Mouse (Mus musculus) embryonic facial prominence, embryonic 10.5 days (tissue): ENCODE measurements at regions not wholly inside any gene's neighbourhood (a gene's known extent, or its start where the extent isn't known, plus 50 kb on each side); places are given as distances from the start of the nearest gene placed in this dataset.

Source experiments
- DNase-seq: peaks from one replicate; pipeline ENCODE4 v3.0.0-alpha.2; 2017; ENCODE audit warnings: low spot score
- H3K27ac ChIP-seq: fragments of 300-500 bp; sonication (generic); replicated peaks from 2 replicates; pipeline ENCODE4 v1.5.1; 2016; ENCODE audit warnings: mild to moderate bottlenecking
- H3K27me3 ChIP-seq: fragments of 300-500 bp; sonication (generic); replicated peaks from 2 replicates; pipeline ENCODE4 v1.6.1; 2016; ENCODE audit warnings: low read depth, mild to moderate bottlenecking; ENCODE audit not compliant: poor library complexity, severe bottlenecking
- H3K36me3 ChIP-seq: fragments of 300-500 bp; sonication (generic); replicated peaks from 2 replicates; pipeline ENCODE4 v1.6.1; 2016; ENCODE audit warnings: mild to moderate bottlenecking, moderate library complexity
- H3K4me1 ChIP-seq: fragments of 300-500 bp; sonication (generic); 2 replicates; pipeline ENCODE4 v1.6.1; 2016
- H3K4me3 ChIP-seq: fragments of 300-500 bp; sonication (generic); 2 replicates; pipeline ENCODE4 v1.5.1; 2016; ENCODE audit warnings: mild to moderate bottlenecking, moderate library complexity
- H3K9me3 ChIP-seq: fragments of 300-500 bp; sonication (generic); 2 replicates; pipeline ENCODE4 v1.6.1; 2016; ENCODE audit warnings: mild to moderate bottlenecking
- WGBS: fragments of 180-500 bp; shearing (Covaris S2); methylation state at CpG from one replicate; pipeline ENCODE4 v1.1.7; 2016; 5-methylcytosine and 5-hydroxymethylcytosine counted together

DNA sequence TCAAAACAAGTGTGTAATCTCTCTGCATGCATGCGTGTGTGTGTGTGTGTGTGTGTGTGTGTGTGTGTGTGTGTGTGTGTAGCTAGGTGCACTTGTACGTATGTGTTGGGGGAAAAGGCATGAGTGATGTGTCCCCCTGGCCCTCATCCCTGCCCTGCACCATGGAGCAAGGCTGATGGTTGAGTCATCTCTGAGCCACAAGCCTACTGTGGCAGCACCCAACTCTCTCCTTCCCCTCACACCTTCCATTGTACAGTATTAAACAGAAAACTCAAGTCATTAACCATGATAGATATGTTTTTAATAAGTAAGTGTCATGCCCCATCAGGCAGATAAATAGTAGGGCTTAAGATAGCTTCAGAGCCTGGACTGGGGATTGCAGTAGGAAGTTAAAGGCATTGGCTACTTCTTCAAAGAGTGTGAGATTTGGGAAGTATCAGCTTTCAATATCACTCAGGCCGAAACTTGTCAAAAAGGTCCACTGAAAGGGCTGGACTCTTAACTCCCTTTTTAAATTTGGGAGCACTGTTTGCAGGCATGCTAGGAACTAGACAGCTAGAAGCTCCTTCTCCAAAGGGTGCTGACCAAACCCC is 278.2 kb downstream of the Maf start:
- DNase-seq = no peak
- Histone ChIP-seq H3K36me3 (no peaks in the 10 kb centered on the region), H3K27me3 (peaks cover 32% of the 10 kb centered on the region), H3K4me1 (peaks cover 22% of the 10 kb centered on the region), H3K9me3 (no peaks in the 10 kb centered on the region), H3K4me3 (no peak overlapping the region), H3K27ac (no peak overlapping the region)
- 83% methylated on average over 3 of the region's 3 CpGs for whole genome bisulfite sequencing

DNA sequence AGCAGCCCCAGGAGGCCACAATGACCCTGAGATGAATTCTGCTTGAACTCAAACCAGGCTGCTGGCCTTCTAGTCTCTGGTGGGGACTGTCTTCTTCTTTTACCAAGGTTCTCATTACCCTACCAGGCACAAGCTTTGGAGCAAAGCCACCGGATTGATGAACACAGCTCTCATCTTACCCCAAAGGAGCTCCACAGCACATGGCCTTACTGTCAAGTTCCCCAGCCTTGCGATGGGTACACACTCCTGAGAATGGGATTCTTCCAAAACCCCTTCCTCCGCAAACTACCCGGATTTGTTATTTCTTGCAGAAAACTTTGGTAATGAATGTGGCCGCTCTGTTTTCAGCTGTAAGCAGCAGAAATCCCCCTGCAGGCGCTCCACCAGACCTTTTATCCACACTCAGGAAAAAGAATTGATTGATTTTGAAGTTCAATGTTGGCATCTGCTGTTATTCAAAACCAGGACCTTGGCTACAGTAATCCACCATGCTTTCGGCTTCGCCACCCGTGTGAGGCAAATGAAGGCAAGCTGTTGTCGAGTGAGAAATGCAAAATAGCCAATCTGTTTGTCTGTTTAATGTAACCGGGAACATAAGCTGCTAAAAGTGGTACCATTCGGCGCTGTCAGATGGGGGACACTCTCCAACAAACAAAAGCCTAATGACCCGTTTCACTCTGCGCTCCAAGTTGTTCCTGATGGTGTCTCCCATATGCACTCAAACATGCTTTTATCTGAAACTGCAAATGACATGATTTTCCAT is 278.9 kb downstream of the Maf start:
- H3K27me3 ChIP-seq = peaks cover 38% of the 10 kb centered on the region
- no peaks in the 10 kb centered on the region for H3K9me3 ChIP-seq
- H3K4me3 ChIP-seq = no peak overlapping the region
- no peak for DNase-seq
- H3K4me1 ChIP-seq = peaks cover 22% of the 10 kb centered on the region
- no peaks in the 10 kb centered on the region for H3K36me3 ChIP-seq
- 86% methylated on average over 15 of the region's 15 CpGs for WGBS
- no peak overlapping the region for H3K27ac ChIP-seq

DNA sequence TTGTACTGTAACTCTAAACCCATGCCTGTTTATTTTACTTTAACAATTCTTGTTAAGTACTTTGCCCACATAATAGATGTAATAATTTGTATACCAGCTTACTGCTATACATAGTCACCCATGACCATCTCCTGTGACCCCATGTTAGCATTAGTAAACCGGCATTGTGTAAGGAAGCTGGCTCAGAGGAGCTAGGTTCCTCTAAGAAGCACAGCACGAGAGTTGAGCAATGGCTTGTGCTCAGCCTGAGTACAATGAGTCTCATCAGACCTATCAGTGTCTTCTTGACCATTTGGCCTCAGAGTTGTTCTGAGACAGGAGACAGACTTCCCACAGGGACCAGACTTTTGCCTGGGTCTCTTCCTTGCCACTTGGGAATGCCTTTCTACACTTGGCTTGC is 279.6 kb downstream of the Maf start:
- DNase-seq = no peak
- peaks cover 22% of the 10 kb centered on the region for H3K4me1 ChIP-seq
- 74% methylated on average over 2 of the region's 2 CpGs for WGBS
- H3K27me3 ChIP-seq = peaks cover 42% of the 10 kb centered on the region
- no peak overlapping the region for H3K27ac ChIP-seq
- no peak overlapping the region for H3K4me3 ChIP-seq
- H3K36me3 ChIP-seq = no peaks in the 10 kb centered on the region
- H3K9me3 ChIP-seq = no peaks in the 10 kb centered on the region

DNA sequence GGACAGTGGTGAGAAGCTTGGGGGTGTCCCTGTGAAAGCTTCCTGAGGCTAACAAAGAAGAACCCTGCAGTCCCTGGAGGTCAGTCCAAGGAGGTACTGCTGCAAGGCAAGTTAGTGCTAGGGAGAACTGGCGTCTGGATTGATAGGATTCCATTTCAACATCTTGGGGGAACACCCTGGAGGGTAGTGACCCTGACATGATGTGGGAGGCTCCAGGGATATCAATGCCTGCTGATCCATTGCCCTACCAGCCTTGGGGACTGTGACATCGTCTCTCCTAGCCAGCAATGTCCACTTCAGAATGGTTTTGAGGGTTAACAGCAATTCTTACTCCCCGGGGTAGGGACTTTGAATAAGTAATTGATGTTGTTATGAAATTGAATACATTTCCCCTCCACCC is 280.1 kb downstream of the Maf start:
- no peak for DNase-seq
- H3K9me3 ChIP-seq = no peaks in the 10 kb centered on the region
- H3K36me3 ChIP-seq = no peaks in the 10 kb centered on the region
- 62% methylated on average over 3 of the region's 3 CpGs for WGBS
- H3K4me3 ChIP-seq = no peak overlapping the region
- no peak overlapping the region for H3K27ac ChIP-seq
- H3K27me3 ChIP-seq = peaks cover 44% of the 10 kb centered on the region
- H3K4me1 ChIP-seq = peaks cover 22% of the 10 kb centered on the region

DNA sequence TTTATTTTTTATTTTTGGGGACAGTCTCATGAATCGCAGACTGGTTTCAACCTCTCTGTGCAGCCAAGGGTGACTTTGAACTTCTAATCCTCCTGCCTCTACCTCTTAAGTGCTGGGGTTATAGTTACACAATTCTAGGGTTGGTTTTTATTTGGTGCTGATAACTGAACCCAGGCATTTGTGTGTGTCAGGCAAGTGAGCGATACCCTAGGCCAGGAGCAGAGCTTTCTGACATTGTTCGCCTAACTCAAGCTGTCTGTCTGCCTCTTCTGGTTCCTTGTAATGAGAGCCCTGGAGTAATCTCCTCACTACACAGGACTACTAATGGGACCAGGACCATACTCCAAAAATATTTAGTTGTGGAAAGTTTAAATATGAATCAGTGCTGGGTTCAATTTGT is 281.1 kb downstream of the Maf start:
- DNase-seq = no peak
- WGBS = 83% methylated on average over 3 of the region's 3 CpGs
- peaks cover 22% of the 10 kb centered on the region for H3K4me1 ChIP-seq
- H3K27me3 ChIP-seq = peaks cover 46% of the 10 kb centered on the region
- no peak overlapping the region for H3K27ac ChIP-seq
- H3K9me3 ChIP-seq = no peaks in the 10 kb centered on the region
- no peaks in the 10 kb centered on the region for H3K36me3 ChIP-seq
- H3K4me3 ChIP-seq = no peak overlapping the region

DNA sequence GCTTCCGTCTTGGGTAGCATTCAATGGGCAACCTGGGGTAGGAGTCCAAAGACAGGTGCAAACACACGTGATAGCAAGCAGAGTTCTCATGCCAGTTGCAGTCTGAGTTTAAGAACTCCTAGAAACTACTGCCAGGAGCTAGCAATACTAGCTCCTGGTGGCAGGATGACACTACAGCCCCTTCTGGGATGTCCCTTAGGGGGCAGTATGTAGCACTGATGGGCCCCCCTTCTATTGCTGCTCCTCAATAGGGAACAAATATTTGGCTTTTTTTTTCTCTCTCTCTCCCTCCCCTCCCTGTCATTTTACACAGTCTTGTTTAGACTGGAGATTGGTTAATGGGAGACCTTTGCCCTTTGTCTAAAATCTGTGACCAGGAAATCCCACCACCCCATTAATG is 282.2 kb downstream of the Maf start:
- no peak for DNase-seq
- no peaks in the 10 kb centered on the region for H3K9me3 ChIP-seq
- no peak overlapping the region for H3K27ac ChIP-seq
- peaks cover 46% of the 10 kb centered on the region for H3K27me3 ChIP-seq
- no peaks in the 10 kb centered on the region for H3K36me3 ChIP-seq
- H3K4me3 ChIP-seq = no peak overlapping the region
- H3K4me1 ChIP-seq = peaks cover 22% of the 10 kb centered on the region
- 46% methylated on average over 2 of the region's 2 CpGs for WGBS

DNA sequence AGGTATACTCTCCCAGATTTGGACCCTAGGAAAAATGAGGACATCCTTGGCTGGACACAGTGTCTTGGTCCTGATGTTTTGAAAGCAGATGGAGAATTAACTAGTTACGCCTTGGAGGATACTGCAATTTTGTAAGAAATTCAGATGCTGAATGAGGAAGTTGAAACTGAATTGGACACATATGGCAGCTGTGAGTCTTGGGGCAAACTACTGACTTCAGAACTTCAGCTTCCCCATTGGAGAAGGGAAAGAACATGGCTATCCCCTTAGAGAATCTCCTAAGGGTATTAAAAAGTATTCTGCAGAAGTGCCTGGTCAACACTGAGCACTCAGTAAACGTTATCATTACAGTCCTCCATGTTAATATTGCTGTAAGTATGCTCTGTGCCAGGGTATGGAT is 283.9 kb downstream of the Maf start:
- H3K4me1 ChIP-seq = peaks cover 24% of the 10 kb centered on the region
- no peak overlapping the region for H3K4me3 ChIP-seq
- no peaks in the 10 kb centered on the region for H3K36me3 ChIP-seq
- H3K27ac ChIP-seq = no peak overlapping the region
- H3K9me3 ChIP-seq = no peaks in the 10 kb centered on the region
- 72% methylated on average over 2 of the region's 2 CpGs for WGBS
- DNase-seq = no peak
- H3K27me3 ChIP-seq = peaks cover 42% of the 10 kb centered on the region

DNA sequence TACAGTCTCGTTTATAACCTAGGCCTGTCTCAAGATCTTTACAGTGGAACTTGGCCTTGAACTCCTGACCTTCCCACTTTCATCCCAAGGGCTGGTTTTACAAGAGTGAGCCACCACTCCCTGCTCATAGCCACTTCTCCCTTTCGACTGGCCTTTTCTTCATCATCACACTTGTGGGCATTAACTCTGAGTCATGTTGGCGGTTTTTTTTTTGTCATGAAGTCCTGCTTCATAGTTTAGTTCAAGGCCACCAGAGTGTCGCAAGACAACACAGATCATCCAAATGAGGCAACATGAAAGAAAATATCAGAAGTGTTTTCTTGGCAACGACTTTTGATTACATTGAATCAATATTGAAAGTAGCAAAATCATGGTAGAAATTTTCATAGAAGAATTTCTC is 284.5 kb downstream of the Maf start:
- no peak overlapping the region for H3K27ac ChIP-seq
- H3K4me1 ChIP-seq = peaks cover 21% of the 10 kb centered on the region
- no peaks in the 10 kb centered on the region for H3K9me3 ChIP-seq
- peaks cover 37% of the 10 kb centered on the region for H3K27me3 ChIP-seq
- no peak for DNase-seq
- 86% methylated on average over 5 of the region's 5 CpGs for WGBS
- H3K4me3 ChIP-seq = no peak overlapping the region
- H3K36me3 ChIP-seq = no peaks in the 10 kb centered on the region

DNA sequence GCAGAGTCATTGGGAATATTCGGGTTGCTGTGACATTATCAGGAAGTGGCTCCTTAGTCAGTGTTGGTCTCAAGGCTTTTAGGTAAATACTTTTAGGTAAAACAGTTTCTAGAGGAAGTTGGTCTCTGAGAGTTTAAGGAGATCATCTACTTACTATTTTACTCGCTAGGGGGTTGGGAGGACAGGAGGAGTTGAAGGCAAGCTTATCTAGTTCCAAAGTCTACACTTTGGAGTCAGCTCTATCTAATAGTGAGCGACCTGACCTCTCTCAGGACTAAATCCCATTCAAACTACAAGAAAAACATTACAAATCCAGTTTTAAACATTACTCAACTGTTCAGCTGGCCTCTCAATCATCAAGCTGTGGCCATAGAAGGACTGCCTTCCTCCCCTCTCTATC is 287.1 kb downstream of the Maf start:
- Histone ChIP-seq H3K4me3 (no peak overlapping the region), H3K27me3 (peaks cover 42% of the 10 kb centered on the region)
- DNase-seq = no peak

DNA sequence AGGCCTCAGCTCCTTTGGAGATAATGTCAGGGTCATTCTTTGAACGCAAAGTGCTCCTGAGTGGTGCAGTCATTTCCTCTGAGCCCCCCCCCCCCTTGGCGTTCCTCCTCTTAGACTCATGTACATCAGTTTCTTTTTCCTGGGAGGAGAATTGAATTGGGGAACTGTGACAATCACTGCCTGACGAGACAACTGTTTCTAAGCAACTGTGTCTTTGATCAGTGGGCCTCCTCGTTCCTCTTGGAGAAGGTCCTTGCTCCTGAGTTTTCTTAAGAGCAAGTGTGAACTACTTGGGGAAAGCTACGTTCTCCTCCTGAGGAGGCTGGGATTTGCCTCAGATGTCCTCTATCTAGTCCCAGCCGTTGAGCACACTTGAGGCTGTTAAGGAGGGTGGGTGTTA is 287.5 kb downstream of the Maf start:
- Histone ChIP-seq H3K9me3 (no peaks in the 10 kb centered on the region), H3K36me3 (no peaks in the 10 kb centered on the region), H3K4me3 (no peak overlapping the region), H3K27ac (no peak overlapping the region), H3K27me3 (peaks cover 42% of the 10 kb centered on the region), H3K4me1 (peaks cover 6% of the 10 kb centered on the region)
- DNase-seq = no peak
- WGBS = 60% methylated on average over 6 of the region's 6 CpGs

More for the DNA sequence above, 287.1 kb downstream of the Maf start:
- Histone ChIP-seq H3K36me3 (no peaks in the 10 kb centered on the region), H3K4me1 (peaks cover 11% of the 10 kb centered on the region), H3K27ac (no peak overlapping the region), H3K9me3 (no peaks in the 10 kb centered on the region)
- WGBS = 71% methylated on average over 3 of the region's 3 CpGs

DNA sequence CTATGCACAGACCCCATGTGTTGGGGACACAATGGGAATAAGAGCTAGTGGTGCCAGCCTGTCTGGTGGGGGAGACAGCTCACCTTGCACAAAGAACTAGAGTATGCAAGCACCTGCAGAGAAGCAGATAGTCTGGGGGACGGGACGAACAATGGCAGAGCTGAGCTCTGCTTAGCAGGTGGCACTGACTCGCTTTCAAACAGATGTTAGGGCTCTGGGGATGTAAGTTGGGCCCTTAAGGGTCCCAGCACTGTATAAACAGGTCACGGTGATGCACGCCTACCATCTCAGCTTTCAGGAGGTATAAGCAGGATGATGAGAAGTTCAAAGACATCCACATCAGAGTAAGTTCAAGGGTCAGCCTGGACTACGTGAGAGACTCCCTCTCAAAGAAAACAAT is 289.5 kb downstream of the Maf start:
- peaks cover 26% of the 10 kb centered on the region for H3K27me3 ChIP-seq
- H3K4me3 ChIP-seq = no peak overlapping the region
- no peaks in the 10 kb centered on the region for H3K9me3 ChIP-seq
- no peak overlapping the region for H3K27ac ChIP-seq
- no peak for DNase-seq
- H3K4me1 ChIP-seq = peaks cover 17% of the 10 kb centered on the region
- H3K36me3 ChIP-seq = no peaks in the 10 kb centered on the region
- 40% methylated on average over 6 of the region's 6 CpGs for WGBS

DNA sequence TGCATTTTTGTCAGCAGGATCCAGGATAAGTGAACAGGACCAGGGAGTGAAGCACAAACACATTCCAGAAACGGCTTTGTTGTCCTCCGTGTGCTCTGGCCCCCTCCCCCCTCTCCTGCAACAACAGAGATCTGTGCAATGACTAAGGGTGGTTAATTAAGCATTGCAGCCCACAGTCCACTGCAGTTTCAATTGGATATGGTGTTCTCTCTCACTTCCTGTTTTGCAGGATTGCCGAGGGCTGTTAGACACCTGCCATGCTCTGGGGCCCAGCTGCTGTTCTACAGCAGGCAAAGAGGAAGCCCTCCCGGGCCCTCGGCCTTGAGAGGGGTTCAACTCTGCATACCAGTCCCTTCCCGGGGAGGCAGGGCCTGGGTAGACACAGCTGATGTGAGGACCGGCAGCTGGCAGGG is 293.5 kb downstream of the Maf start:
- Histone ChIP-seq H3K4me3 (no peak overlapping the region), H3K27ac (peak overlapping the region; percentile 41; the same call in 1 of the 2 replicates), H3K36me3 (no peaks in the 10 kb centered on the region), H3K27me3 (peaks cover 17% of the 10 kb centered on the region), H3K9me3 (no peaks in the 10 kb centered on the region), H3K4me1 (peaks cover 17% of the 10 kb centered on the region)
- DNase-seq = peak; percentile 46
- WGBS = 9% methylated on average over 7 of the region's 7 CpGs

DNA sequence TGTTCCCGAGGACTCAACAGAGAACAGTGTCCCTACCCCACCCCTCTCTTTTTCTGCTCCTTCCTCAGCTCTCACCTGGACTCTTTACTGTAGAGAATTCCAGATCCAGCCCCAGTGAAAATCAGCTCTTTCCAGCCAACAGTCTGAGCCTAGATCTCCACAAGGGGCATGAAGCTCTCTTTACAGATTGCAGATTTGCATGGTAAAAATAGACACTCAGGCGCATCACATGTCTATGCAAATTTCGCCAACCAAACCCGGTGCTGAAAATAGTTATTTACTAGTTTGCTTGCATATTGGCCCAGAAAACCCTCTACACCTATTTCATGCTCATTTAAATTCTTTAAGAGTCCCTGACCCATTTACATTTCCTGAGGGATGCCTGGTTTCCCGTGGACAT is 295.8 kb downstream of the Maf start:
- H3K27ac ChIP-seq = no peak overlapping the region
- H3K4me3 ChIP-seq = no peak overlapping the region
- H3K27me3 ChIP-seq = peaks cover 4% of the 10 kb centered on the region; the same call in 1 of the 2 replicates
- H3K4me1 ChIP-seq = peaks cover 14% of the 10 kb centered on the region
- 86% methylated on average over 5 of the region's 5 CpGs for WGBS
- DNase-seq = no peak
- peaks cover 4% of the 10 kb centered on the region; the same call in 1 of the 2 replicates for H3K9me3 ChIP-seq
- H3K36me3 ChIP-seq = no peaks in the 10 kb centered on the region
